Mouse (Mus musculus) left cerebral cortex, postnatal 14 days (tissue): ENCODE results near the gene Heatr4. TPM values are rescaled to one million over a fixed set of nuclear protein-coding genes. Genes with fewer than 3 reads are reported as not detected.
"Not testable (repeated sequence)": the region's sequence is repeated elsewhere in the genome, so short reads cannot be mapped to it uniquely, and the experiment has no call there.

Source experiments
- DNase-seq, 2 experiments: peaks; one replicate each; pipeline ENCODE4 v3.0.0; 2021 to 2022; ENCODE audit warnings: low spot score in 2 of 2, mixed read lengths in 1 of 2
- intact Hi-C: fragments of 180-260 bp; cut with DNase I; formaldehyde crosslinking; loops from one replicate; pipeline ENCODE4 v1.15.1; 2025
- long read RNA-seq, 2 experiments: library from polyadenylated mRNA; stranded (forward); transcript quantifications; one replicate each; pipeline ENCODE4 v2.0.0; 2021
- total RNA-seq, 2 experiments: library from RNA; stranded (reverse); gene quantifications; 2 replicates each; pipeline ENCODE4 v1.2.3; 2021

The Heatr4 gene
- total RNA-seq = under 1 TPM; 0.11 to 0.15 TPM
- long read RNA-seq, experiment 1, partial matches to known transcripts = 0 of 1 reads
- long read RNA-seq, experiment 1, other reads (novel, unspliced or antisense) = 1 of 1 reads
- long read RNA-seq, experiment 2 = 0 reads

DNA sequence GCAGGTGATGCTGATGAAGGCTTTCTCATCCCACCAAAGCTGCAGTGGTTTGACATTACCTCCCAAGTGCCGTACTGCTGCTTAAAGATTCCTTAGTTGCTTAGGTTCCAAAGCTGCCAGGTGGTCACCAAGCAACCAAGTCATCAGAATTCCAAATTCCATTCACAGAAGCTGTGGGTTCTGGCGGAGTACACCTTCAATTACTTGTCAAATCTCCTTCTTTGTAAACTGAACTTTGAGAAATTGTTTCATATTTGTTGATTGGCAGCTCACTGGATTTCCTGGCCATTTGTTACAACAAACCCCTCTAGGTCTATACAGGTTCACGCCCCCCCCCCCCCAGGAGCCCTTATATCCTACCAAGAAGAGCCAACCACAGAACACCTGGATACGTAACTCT, at the start of gene Heatr4:
Heatr4 (minus strand) TSS at position 101 of the 400 bp plus-strand sequence.
- DNase-seq = no peak
- intact Hi-C loops = no loop called here

- intact Hi-C loops = no loop called here
- DNase-seq = no peak
Observed at GRCm38 (mm10) chr12:84034108-84034507, 49.5 kb upstream of the Heatr4 start.

GRCm38 (mm10) chr12:84033302-84033701, 48.6 kb upstream of the Heatr4 start:
- DNase-seq, intact Hi-C loops: not testable (repeated sequence)

GRCm38 (mm10) chr12:84032854-84033253, 48.2 kb upstream of the Heatr4 start:
- intact Hi-C loops = no loop called here
- no peak for DNase-seq

GRCm38 (mm10) chr12:84030659-84031332, 46.1 kb upstream of the Heatr4 start:
- DNase-seq = peak; percentile 79 to 85
- intact Hi-C loops = loop anchor here (2.0 kb wide), 1 partner anchor 58 kb away; no protein-coding TSS in a partner anchor

GRCm38 (mm10) chr12:84029043-84029442, 44.4 kb upstream of the Heatr4 start:
- DNase-seq, intact Hi-C loops: not testable (repeated sequence)

DNA sequence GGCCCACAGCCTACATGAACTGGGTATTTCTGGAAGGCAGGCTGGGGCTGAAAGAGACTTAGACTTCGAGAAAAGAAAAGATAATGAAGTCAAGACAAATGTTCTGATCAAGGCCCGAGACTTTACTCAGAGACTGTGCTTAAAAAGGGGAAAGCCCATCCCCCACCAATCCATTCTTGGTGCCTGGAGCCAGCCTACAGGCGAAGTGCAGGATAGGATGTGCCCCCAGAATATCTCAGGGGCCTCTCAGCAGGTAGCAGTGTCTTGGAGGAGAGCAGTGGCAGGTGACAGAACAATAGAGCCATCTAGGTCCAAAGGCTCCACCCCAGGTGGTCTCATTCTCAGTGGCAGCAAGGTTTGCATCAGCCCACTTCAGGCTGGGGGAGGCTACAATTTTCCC, 43.7 kb upstream of the Heatr4 start:
- intact Hi-C loops, DNase-seq: not testable (repeated sequence)

- no peak for DNase-seq
- intact Hi-C loops = no loop called here
Observed at GRCm38 (mm10) chr12:84025888-84026287, 41.2 kb upstream of the Heatr4 start.

GRCm38 (mm10) chr12:84023052-84023745, 38.5 kb upstream of the Heatr4 start:
- intact Hi-C loops = no loop called here
- DNase-seq = no peak

DNA sequence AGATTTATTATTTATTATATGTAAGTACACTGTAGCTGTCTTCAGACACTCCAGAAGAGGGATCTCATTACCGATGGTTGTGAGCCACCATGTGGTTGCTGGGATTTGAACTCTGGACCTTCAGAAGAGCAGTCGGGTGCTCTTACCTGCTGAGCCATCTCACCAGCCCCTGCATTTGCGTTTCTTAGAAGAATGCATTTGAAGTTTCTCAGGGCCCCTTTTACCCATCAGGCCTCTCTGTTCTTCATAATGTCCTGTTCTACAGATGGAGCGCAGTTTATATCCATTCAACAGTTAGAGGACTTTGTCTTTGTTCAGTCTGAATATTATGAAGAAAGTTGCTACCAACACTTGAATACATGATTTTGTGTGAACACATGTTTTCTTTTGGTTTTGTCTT, 37.6 kb upstream of the Heatr4 start:
- DNase-seq, intact Hi-C loops: not testable (repeated sequence)

DNA sequence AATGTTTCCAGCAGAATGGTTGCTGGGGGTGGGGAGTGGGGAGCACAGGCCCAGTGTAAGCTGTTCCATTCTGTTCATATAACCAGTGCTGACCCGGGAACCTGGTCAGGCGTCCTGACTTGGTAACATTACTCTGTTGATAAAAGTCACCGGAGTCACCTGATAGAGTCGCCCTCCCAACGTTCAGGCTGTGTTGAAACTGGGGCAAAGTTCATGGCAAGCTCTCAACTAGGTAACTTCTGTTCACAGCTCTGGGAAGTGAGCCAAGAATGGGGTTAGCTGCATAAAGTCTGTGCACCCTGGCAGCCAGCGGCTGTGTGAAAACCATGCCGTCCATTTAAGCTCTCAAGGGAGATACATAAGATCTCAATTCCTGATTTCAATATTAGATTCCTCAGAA, 35.9 kb upstream of the Heatr4 start:
- peak; percentile 10 to 25 for DNase-seq
- intact Hi-C loops = not testable (repeated sequence)

DNA sequence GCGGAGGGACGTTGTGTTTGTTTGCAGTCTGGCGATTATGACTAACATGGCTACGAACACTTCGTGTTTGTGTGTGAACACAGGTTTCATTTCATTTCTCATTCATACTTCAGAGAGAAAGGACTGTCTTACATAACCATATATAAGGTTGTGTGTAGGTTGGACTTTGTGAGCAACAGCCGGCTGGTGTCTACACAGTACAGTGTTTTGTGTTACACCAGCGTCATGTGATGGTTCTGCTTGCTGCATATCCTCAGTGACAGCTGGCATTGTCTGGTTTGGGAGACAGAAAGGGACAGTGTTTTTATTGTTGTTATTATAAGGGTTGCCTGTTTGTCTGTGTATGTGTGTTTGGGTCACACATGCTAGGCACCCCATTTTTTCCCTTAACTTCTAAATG, 29.0 kb upstream of the Heatr4 start:
- peak in 1 of 2 experiments; percentile 57 for DNase-seq
- intact Hi-C loops = no loop called here

DNA sequence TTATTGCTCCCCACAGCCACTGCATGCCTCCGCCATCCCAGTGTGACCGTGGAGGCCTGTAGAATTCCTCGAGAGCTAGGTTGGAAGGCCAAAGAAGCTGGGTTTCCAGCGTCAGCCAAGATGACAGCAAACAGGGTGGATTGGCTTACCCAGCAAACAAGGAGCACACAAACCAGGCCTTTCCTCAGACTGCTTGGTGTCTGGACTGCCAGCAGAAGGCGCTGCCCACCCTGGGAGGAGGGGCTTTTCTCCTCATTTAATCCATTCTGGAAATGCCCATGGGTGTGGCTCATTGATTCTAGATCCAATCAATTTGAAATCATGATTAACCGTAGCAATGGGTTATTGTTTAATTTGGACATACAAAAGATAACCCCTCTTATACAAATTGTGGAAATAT, 28.5 kb upstream of the Heatr4 start:
- no peak for DNase-seq
- intact Hi-C loops = no loop called here

DNA sequence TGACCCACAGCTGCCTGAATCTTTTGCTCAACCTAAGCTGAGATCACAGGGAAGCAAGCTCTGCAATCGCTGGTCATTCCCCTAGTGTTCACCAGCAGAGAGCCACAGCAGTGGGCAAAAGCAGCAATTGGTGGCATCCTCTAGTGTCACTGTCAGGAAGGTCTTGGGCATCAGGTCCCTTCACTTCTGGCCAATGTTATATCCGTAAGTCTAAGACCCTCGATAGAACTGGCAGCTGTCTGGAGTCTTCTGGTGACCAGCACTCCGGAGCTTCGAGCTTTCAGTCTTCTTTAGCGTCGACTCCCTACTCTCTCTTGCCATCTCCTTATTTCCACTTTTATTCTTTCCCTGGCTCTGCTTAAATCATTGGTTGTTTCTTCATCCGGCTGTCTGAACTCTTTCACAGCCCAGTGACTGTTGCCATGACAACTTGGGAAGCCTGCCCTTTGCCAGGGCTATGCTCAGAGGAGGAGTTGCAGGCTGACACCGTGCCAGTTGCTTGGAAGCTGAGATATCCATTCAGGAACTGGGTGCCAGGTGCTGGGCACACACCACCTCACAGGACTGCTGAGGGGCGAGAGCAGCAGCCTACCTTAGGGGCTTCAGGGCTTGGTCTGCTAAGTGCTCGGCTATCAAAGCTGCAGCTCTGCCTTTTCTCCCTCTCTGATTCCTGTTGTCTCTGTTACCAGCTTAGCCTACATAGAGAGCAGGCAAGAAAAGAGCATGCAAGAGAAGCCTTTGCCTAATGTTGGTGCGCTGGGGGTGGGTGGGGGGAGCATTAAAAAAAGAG, 26.8 kb upstream of the Heatr4 start:
- peak; percentile 67 to 72 for DNase-seq
- intact Hi-C loops = no loop called here

GRCm38 (mm10) chr12:84010201-84010600, 25.5 kb upstream of the Heatr4 start:
- DNase-seq = no peak

DNA sequence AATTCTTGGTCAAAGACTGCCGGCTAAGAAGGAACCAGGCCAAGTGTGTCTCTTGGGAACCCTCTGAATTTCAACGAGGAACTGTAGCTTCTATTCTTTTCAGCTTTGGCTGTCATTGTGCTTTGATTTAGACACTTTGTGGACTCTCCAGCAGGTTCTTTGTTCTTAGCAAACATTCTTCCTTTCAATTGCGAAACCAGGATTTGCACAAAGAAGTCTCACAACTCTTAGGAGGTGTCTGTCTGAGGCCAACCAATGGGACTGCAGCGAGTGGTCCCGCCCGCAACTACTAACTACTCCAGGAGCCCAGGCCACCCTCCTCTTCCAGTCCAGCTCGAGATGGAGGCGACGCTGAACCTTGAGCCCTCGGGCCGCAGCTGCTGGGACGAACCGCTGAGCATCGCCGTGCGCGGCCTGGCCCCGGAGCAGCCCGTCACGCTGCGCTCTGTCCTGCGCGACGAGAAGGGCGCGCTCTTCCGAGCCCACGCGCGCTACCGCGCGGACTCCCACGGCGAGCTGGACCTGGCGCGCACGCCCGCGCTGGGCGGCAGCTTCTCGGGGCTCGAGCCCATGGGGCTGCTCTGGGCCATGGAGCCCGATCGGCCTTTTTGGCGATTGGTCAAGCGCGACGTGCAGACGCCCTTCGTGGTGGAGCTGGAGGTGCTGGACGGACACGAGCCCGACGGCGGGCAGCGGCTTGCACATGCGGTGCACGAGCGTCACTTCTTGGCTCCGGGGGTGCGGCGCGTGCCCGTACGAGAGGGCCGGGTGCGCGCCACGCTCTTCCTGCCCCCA, 24.7 kb upstream of the Heatr4 start, which contains the start of gene Acot1:
Acot1 (plus strand) TSS at position 320 of the 795 bp plus-strand sequence.
- intact Hi-C loops = not testable (repeated sequence)
- DNase-seq = peak; percentile 63 to 70

More at GRCm38 (mm10) chr12:84010201-84010600, 25.5 kb upstream of the Heatr4 start:
- intact Hi-C loops = no loop called here

DNA sequence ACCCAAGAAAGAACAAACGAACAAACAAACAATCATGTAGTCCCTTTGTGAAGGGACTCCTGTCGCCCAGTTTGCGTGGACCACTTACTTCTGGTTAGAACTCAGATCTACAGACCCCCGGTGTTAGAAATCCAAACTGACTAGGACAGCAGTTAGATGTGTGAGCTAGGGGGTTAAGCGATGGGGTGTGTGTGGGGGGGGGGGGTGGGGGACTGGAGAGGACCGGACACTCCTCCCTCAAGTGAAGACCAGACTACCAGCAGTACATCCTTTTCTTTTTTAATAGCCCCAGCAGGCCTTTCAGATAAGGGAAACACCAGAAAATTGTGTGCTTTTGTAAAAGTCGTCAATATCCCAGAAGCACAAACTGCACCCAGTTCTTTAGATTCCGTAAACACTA, 24.1 kb upstream of the Heatr4 start:
- intact Hi-C loops = no loop called here
- DNase-seq = no peak

GRCm38 (mm10) chr12:84008251-84008650, 23.6 kb upstream of the Heatr4 start:
- intact Hi-C loops = no loop called here
- no peak for DNase-seq

DNA sequence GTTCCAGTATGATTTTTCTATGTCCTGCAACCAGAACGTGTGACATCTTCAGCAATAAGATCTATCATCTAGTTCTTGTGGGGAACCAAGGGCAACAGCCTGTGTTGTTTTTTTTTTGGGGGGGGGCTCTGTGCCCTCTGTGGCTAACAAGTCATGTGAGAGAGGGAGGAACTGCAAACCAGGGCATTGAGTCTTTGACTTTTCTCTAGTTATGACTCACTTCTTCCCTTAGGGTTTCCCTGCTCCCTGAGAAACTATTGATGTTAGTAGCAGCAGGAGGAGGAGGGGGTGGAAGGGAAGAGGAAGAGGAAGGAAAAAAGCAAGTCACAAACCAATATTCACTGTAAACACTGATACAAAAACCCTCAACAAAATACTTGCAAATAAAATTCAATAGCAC, 19.2 kb upstream of the Heatr4 start:
- no peak for DNase-seq
- intact Hi-C loops = no loop called here
